Mouse (Mus musculus): ENCODE measurements around the gene Slc1a2. TPM values are rescaled to one million over a fixed set of nuclear protein-coding genes. Genes with fewer than 3 reads are reported as not detected.

Slc1a2 gene
- total and polyA plus RNA-seq, 3 experiments = 1.3 to 1.6 (median 1.3) TPM

DNA sequence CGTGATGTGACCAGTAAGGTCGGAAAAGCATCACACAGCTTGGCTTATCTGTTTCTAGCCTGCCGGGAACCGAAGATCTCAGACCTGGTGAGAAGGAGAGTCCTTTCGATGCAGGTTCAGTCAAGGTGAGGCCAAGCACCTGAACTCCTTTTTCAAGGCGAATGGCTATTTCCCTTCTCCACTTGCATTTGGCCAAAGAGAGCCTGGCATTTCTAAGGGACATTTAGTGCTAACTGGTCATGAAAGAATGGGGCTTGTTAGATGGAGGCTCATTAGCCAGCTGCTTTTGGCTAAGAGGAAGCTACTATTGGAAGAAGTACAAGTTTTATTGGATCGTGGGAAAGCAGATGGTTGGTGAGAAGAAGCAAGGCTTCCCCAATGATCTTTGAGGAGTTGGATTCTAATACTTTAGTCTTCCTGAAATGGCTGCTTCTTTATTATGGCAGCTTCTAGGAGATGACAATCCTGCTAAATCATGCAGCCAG is 22.3 kb upstream of the Slc1a2 start:
- Histone ChIP-seq H3K27me3 (replicated peaks) (no peaks in the 10 kb centered on the region), H3K4me2 (ENCODE audit: insufficient read depth, low read depth, poor library complexity, severe bottlenecking) (no peak overlapping the region), H3K9me3 (replicated peaks; ENCODE audit: low read length) (no peaks in the 10 kb centered on the region), H3K79me2 (replicated peaks; ENCODE audit: control insufficient read depth, extremely low read depth, insufficient read depth, poor library complexity, severe bottlenecking) (no peaks in the 10 kb centered on the region), H3K9ac (ENCODE audit: insufficient read depth, low read depth) (no peak overlapping the region), H3K36me3 (replicated peaks in 1 of 2; ENCODE audit: control insufficient read depth in 1 of 2, insufficient read depth in 1 of 2, low read length in 1 of 2) (no peaks in the 10 kb centered on the region), H3K27ac (ENCODE audit: insufficient read depth, low read depth) (no peak overlapping the region), H3K4me1 (ENCODE audit: control insufficient read depth in 1 of 2, insufficient read depth in 2 of 2) (peaks cover 19 to 35% of the 10 kb centered on the region in 2 experiments), H3K4me3 (replicated peaks in 1 of 3; ENCODE audit: low read depth in 2 of 3, low read length in 2 of 3, poor library complexity in 1 of 3) (no peak overlapping the region)
- no peak for DNase-seq (ENCODE audit: extremely low read depth)
- in situ Hi-C loops (cut with MboI; ENCODE audit: low pct_ligation_motif_present, low pct_unique_long_range_greater_than_20kb, low sequenced_read_pairs) = no loop called here
- TF ChIP-seq USF1 (IDR thresholded peaks at IDR 0.05; ENCODE audit: low read depth, low read length) = no peak
- no peak for TF ChIP-seq MAX (IDR thresholded peaks at IDR 0.05; ENCODE audit: low read length)
- no peak for TF ChIP-seq BHLHE40 (IDR thresholded peaks at IDR 0.05; ENCODE audit: low read depth, low read length)
- dilution Hi-C loops (cut with MboI; ENCODE audit: extremely low pct_ligation_motif_present, extremely low pct_unique_long_range_greater_than_20kb, low sequenced_read_pairs) = no loop called here

GRCm38 (mm10) chr2:102638140-102638539 is 20.3 kb upstream of the Slc1a2 start:
- peak; percentile 90 for TF ChIP-seq JUND (conservative IDR thresholded peaks at IDR 0.05; ENCODE audit: low read depth, low read length)
- peak; percentile 95 for TF ChIP-seq RCOR1 (conservative IDR thresholded peaks at IDR 0.05; ENCODE audit: low read depth, low read length)
- TF ChIP-seq MYC (IDR thresholded peaks at IDR 0.05; ENCODE audit: low read depth, low read length) = 0 out of 2 replicates have a peak, but pooled peaks have one; percentile 43
- TF ChIP-seq NELFE (IDR thresholded peaks at IDR 0.05; ENCODE audit: low read depth, low read length) = no peak
- TF ChIP-seq BHLHE40 (IDR thresholded peaks at IDR 0.05; ENCODE audit: low read depth, low read length) = peak; percentile 77
- TF ChIP-seq ETS1 (conservative IDR thresholded peaks at IDR 0.05; ENCODE audit: low read depth, low read length) = peak; percentile 82
- peak; percentile 86 for TF ChIP-seq JUN (IDR thresholded peaks at IDR 0.05; ENCODE audit: insufficient read depth, low read depth, low read length)
- TF ChIP-seq UBTF (IDR thresholded peaks at IDR 0.05; ENCODE audit: low read depth, low read length) = no peak
- no peak for TF ChIP-seq SMC3 (IDR thresholded peaks at IDR 0.05; ENCODE audit: low read depth, low read length)
- TF ChIP-seq USF2 (conservative IDR thresholded peaks at IDR 0.05; ENCODE audit: low read depth, low read length) = no peak; the same call in 1 of the 2 replicates
- no peak for TF ChIP-seq HCFC1 (IDR thresholded peaks at IDR 0.05; ENCODE audit: low read depth, low read length)
- no peak for TF ChIP-seq POLR2AphosphoS2 (IDR thresholded peaks at IDR 0.05; ENCODE audit: low read depth, low read length)
- no peak; the same call in 1 of the 2 replicates for TF ChIP-seq ELF1 (IDR thresholded peaks at IDR 0.05; ENCODE audit: low read depth, low read length)
- peak; percentile 67; the same call in 1 of the 2 replicates for TF ChIP-seq TCF12 (IDR thresholded peaks at IDR 0.05; ENCODE audit: low read depth, low read length)
- peak; percentile 96 for TF ChIP-seq CHD2 (IDR thresholded peaks at IDR 0.05; ENCODE audit: low read length)
- peak; percentile 99 for TF ChIP-seq EP300 (IDR thresholded peaks at IDR 0.05; ENCODE audit: low read length)
- TF ChIP-seq GABPA (IDR thresholded peaks at IDR 0.05; ENCODE audit: insufficient replicate concordance, low read depth, low read length) = no peak
- TF ChIP-seq TBP (conservative IDR thresholded peaks at IDR 0.05; ENCODE audit: low read depth, low read length) = 0 out of 2 replicates have a peak, but pooled peaks have one; percentile 29
- TF ChIP-seq MEF2A (IDR thresholded peaks at IDR 0.05; ENCODE audit: borderline replicate concordance, low read depth, low read length) = peak; percentile 82; the same call in 1 of the 2 replicates
- peak; percentile 100 for TF ChIP-seq IRF4 (IDR thresholded peaks at IDR 0.05; ENCODE audit: low read depth, low read length)
- Histone ChIP-seq H3K27me3 (replicated peaks) (no peaks in the 10 kb centered on the region), H3K4me1 (ENCODE audit: control insufficient read depth in 1 of 2, insufficient read depth in 2 of 2) (peaks cover 19 to 35% of the 10 kb centered on the region in 2 experiments), H3K27ac (ENCODE audit: insufficient read depth, low read depth) (no peak overlapping the region), H3K4me3 (replicated peaks in 1 of 3; ENCODE audit: low read depth in 2 of 3, low read length in 2 of 3, poor library complexity in 1 of 3) (no peak overlapping the region), H3K79me2 (replicated peaks; ENCODE audit: control insufficient read depth, extremely low read depth, insufficient read depth, poor library complexity, severe bottlenecking) (no peaks in the 10 kb centered on the region), H3K9me3 (replicated peaks; ENCODE audit: low read length) (no peaks in the 10 kb centered on the region), H3K4me2 (ENCODE audit: insufficient read depth, low read depth, poor library complexity, severe bottlenecking) (peak overlapping the region; percentile 85), H3K36me3 (replicated peaks in 1 of 2; ENCODE audit: control insufficient read depth in 1 of 2, insufficient read depth in 1 of 2, low read length in 1 of 2) (no peaks in the 10 kb centered on the region), H3K9ac (ENCODE audit: insufficient read depth, low read depth) (no peak overlapping the region)
- in situ Hi-C loops (cut with MboI; ENCODE audit: low pct_ligation_motif_present, low pct_unique_long_range_greater_than_20kb, low sequenced_read_pairs) (no loop called here), dilution Hi-C loops (cut with MboI; ENCODE audit: extremely low pct_ligation_motif_present, extremely low pct_unique_long_range_greater_than_20kb, low sequenced_read_pairs) (no loop called here)
- peak; percentile 90 for DNase-seq (ENCODE audit: extremely low read depth)
